Mouse (Mus musculus): Measurements from ENCODE around the gene Sorbs1.

DNA sequence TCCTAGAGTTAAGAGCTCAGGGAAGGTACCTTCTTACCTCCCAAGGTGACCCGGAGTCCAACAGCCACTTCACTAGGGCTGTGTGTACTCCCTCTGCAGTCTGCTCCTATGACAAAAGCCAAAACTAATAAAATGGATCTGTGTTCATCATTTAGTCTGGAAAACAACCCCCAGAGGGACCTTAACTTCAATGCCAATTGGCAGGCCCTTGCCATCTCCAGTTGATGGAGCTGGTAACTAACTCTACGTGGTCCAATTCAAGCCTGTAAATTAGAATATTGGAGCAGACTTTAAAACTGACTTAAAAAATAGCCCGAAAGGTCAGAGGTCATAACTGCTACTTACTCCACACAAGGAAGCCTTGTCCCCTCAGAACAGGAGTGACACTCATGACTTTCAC, 45.3 kb downstream of the Sorbs1 start:
- TF ChIP-seq CTCF (IDR thresholded peaks at IDR 0.05; ENCODE audit: low read depth) (no peak), EP300 (IDR thresholded peaks at IDR 0.05; ENCODE audit: low read depth) (no peak)

All from liver, embryonic 14.5 days (tissue).